Mouse (Mus musculus) limb, embryonic 12.5 days (tissue): ENCODE data around the gene Cnga2. TPM values are rescaled to one million over a fixed set of nuclear protein-coding genes. Genes with fewer than 3 reads are reported as not detected.
"Not testable (repeated sequence)": the region's sequence is repeated elsewhere in the genome, so short reads cannot be mapped to it uniquely, and the experiment has no call there.

Source experiments
- ATAC-seq: fragments of 200-750 bp; cut with Nextera tagmentation; 2 replicates; pipeline ENCODE4 v1.8.0; 2017; ENCODE audit warnings: low read depth, moderate TSS enrichment; ENCODE audit not compliant: insufficient number of reproducible peaks, insufficient read depth, low FRiP score, low TSS enrichment
- H3K27ac ChIP-seq: fragments of 300-500 bp; sonication (generic); 2 replicates; pipeline ENCODE4 v1.5.1; 2016; ENCODE audit warnings: mild to moderate bottlenecking, moderate library complexity
- H3K27me3 ChIP-seq: fragments of 300-500 bp; sonication (generic); 2 replicates; pipeline ENCODE4 v1.6.1; 2016; ENCODE audit warnings: mild to moderate bottlenecking, moderate library complexity
- H3K36me3 ChIP-seq: fragments of 300-500 bp; sonication (generic); 2 replicates; pipeline ENCODE4 v1.6.1; 2016; ENCODE audit warnings: mild to moderate bottlenecking, moderate library complexity
- H3K4me1 ChIP-seq: fragments of 300-500 bp; sonication (generic); replicated peaks from 2 replicates; pipeline ENCODE4 v1.6.1; 2016
- H3K4me2 ChIP-seq: fragments of 300-500 bp; sonication (generic); 2 replicates; pipeline ENCODE4 v1.6.1; 2016; ENCODE audit warnings: mild to moderate bottlenecking, moderate library complexity
- H3K4me3 ChIP-seq: fragments of 300-500 bp; sonication (generic); replicated peaks from 2 replicates; pipeline ENCODE4 v1.5.1; 2016; ENCODE audit warnings: mild to moderate bottlenecking
- H3K9ac ChIP-seq: fragments of 300-500 bp; sonication (generic); replicated peaks from 2 replicates; pipeline ENCODE4 v1.6.1; 2016; ENCODE audit warnings: mild to moderate bottlenecking, moderate library complexity
- H3K9me3 ChIP-seq: fragments of 300-500 bp; sonication (generic); 2 replicates; pipeline ENCODE4 v1.6.1; 2016; ENCODE audit warnings: mild to moderate bottlenecking, moderate library complexity
- WGBS: fragments of 180-500 bp; shearing (Covaris S2); methylation state at CpG from one replicate; pipeline ENCODE4 v1.1.7; 2016; 5-methylcytosine and 5-hydroxymethylcytosine counted together
- polyA plus RNA-seq: library from polyadenylated mRNA; unstranded; fragments of >200 nt; fragmentation: Nextera tagmentation; extraction: Ambion mirVana; gene quantifications from 2 replicates; pipeline ENCODE4 v1.2.1, GENCODE M21; 2016

Gene Cnga2
- 0.28 and 0.40 TPM in 2 replicates for polyA plus RNA-seq

GRCm38 (mm10) chrX:71991549-71991948 is at the start of gene Cnga2:
Cnga2 (plus strand) TSS chrX:71991849.
- no peak within 1 kb of the TSS for H3K27ac ChIP-seq
- whole genome bisulfite sequencing = 75% methylated on average over 3 of the region's 3 CpGs
- no peaks in the 10 kb centered on the region for H3K4me1 ChIP-seq
- H3K27me3 ChIP-seq = peaks cover 12% of the 10 kb centered on the region; the same call in 1 of the 2 replicates
- no peaks in the 10 kb centered on the region for H3K36me3 ChIP-seq
- no peak within 1 kb of the TSS for H3K9ac ChIP-seq
- H3K9me3 ChIP-seq = no peaks in the 10 kb centered on the region
- no peak within 1 kb of the TSS for H3K4me3 ChIP-seq
- no peak for ATAC-seq
- no peak within 1 kb of the TSS for H3K4me2 ChIP-seq

- Histone ChIP-seq H3K9ac (no peak overlapping the region), H3K4me1 (no peaks in the 10 kb centered on the region), H3K4me2 (no peak overlapping the region), H3K36me3 (no peaks in the 10 kb centered on the region), H3K4me3 (no peak overlapping the region), H3K9me3 (no peaks in the 10 kb centered on the region), H3K27me3 (peaks cover 11% of the 10 kb centered on the region), H3K27ac (no peak overlapping the region)
- WGBS = 21% methylated on average over 3 of the region's 3 CpGs
- no peak for ATAC-seq
Measured at GRCm38 (mm10) chrX:71946631-71947030, 45.0 kb upstream of the Cnga2 start.

GRCm38 (mm10) chrX:71958366-71958765 is 33.3 kb upstream of the Cnga2 start:
- no peaks in the 10 kb centered on the region for H3K36me3 ChIP-seq
- no peak overlapping the region for H3K4me3 ChIP-seq
- H3K9ac ChIP-seq = no peak overlapping the region
- peaks cover 30% of the 10 kb centered on the region for H3K27me3 ChIP-seq
- ATAC-seq = no peak
- H3K27ac ChIP-seq = no peak overlapping the region
- H3K4me2 ChIP-seq = no peak overlapping the region
- H3K9me3 ChIP-seq = no peaks in the 10 kb centered on the region
- no peaks in the 10 kb centered on the region for H3K4me1 ChIP-seq

- ATAC-seq = peak; percentile 94
- H3K9me3 ChIP-seq = no peaks in the 10 kb centered on the region
- peak within 1 kb of the TSS; percentile 50 for H3K4me3 ChIP-seq
- peaks cover 27% of the 10 kb centered on the region for H3K27me3 ChIP-seq
- 0 out of 2 replicates have a peak within 1 kb of the TSS, but pooled peaks have one; percentile 7 for H3K27ac ChIP-seq
- H3K4me1 ChIP-seq = no peaks in the 10 kb centered on the region
- 24% methylated on average over 54 of the region's 72 CpGs for WGBS
- peak within 1 kb of the TSS; percentile 60 for H3K4me2 ChIP-seq
- H3K9ac ChIP-seq = peak within 1 kb of the TSS; percentile 61
- H3K36me3 ChIP-seq = no peaks in the 10 kb centered on the region; the same call in 1 of the 2 replicates
Measured at GRCm38 (mm10) chrX:71962073-71963051, 29.3 kb upstream of the Cnga2 start, which contains the start of gene Prrg3. Prrg3 (plus strand) TSS chrX:71962624.

- no peak for ATAC-seq
- peak overlapping the region; percentile 60 for H3K4me2 ChIP-seq
- H3K27ac ChIP-seq = 0 out of 2 replicates have a peak overlapping the region, but pooled peaks have one; percentile 7
- H3K4me3 ChIP-seq = peak overlapping the region; percentile 50
- WGBS = 31% methylated on average over 9 of the region's 9 CpGs
- H3K9ac ChIP-seq = peak overlapping the region; percentile 61
- H3K36me3 ChIP-seq = no peaks in the 10 kb centered on the region; the same call in 1 of the 2 replicates
- H3K27me3 ChIP-seq = peaks cover 27% of the 10 kb centered on the region
- no peaks in the 10 kb centered on the region for H3K9me3 ChIP-seq
- H3K4me1 ChIP-seq = no peaks in the 10 kb centered on the region
Measured at GRCm38 (mm10) chrX:71963275-71963912, 28.3 kb upstream of the Cnga2 start.

GRCm38 (mm10) chrX:71968216-71968615 is 23.4 kb upstream of the Cnga2 start:
- Histone ChIP-seq H3K27me3 (peaks cover 3% of the 10 kb centered on the region; the same call in 1 of the 2 replicates), H3K36me3 (no peaks in the 10 kb centered on the region; the same call in 1 of the 2 replicates), H3K9me3 (no peaks in the 10 kb centered on the region), H3K27ac (no peak overlapping the region), H3K4me3 (no peak overlapping the region), H3K9ac (no peak overlapping the region), H3K4me2 (no peak overlapping the region), H3K4me1 (no peaks in the 10 kb centered on the region)
- no peak for ATAC-seq
- WGBS = 79% methylated on average over 1 of the region's 1 CpGs

- no peaks in the 10 kb centered on the region for H3K4me1 ChIP-seq
- no peak overlapping the region for H3K4me2 ChIP-seq
- H3K36me3 ChIP-seq = no peaks in the 10 kb centered on the region; the same call in 1 of the 2 replicates
- H3K27ac ChIP-seq = no peak overlapping the region
- H3K4me3 ChIP-seq = no peak overlapping the region
- ATAC-seq = no peak
- H3K9ac ChIP-seq = no peak overlapping the region
- WGBS = 77% methylated on average over 6 of the region's 6 CpGs
- no peaks in the 10 kb centered on the region for H3K9me3 ChIP-seq
- H3K27me3 ChIP-seq = peaks cover 3% of the 10 kb centered on the region; the same call in 1 of the 2 replicates
Measured at GRCm38 (mm10) chrX:71968816-71969215, 22.8 kb upstream of the Cnga2 start.

- WGBS = 80% methylated on average over 5 of the region's 5 CpGs
Measured at GRCm38 (mm10) chrX:71971325-71971724, 20.3 kb upstream of the Cnga2 start.

GRCm38 (mm10) chrX:71972686-71973085 is 19.0 kb upstream of the Cnga2 start, which contains the start of gene Fate1:
Fate1 (plus strand) TSS chrX:71972986.
- Histone ChIP-seq H3K9me3 (no peaks in the 10 kb centered on the region), H3K27ac (no peak within 1 kb of the TSS), H3K4me3 (no peak within 1 kb of the TSS), H3K27me3 (peaks cover 8% of the 10 kb centered on the region; the same call in 1 of the 2 replicates), H3K9ac (no peak within 1 kb of the TSS), H3K36me3 (no peaks in the 10 kb centered on the region), H3K4me1 (no peaks in the 10 kb centered on the region), H3K4me2 (no peak within 1 kb of the TSS)
- 60% methylated on average over 2 of the region's 2 CpGs for WGBS
- no peak for ATAC-seq

More at GRCm38 (mm10) chrX:71971325-71971724, 20.3 kb upstream of the Cnga2 start:
- H3K27ac ChIP-seq = no peak overlapping the region
- H3K4me2 ChIP-seq = no peak overlapping the region
- H3K36me3 ChIP-seq = no peaks in the 10 kb centered on the region; the same call in 1 of the 2 replicates
- no peaks in the 10 kb centered on the region for H3K4me1 ChIP-seq
- no peaks in the 10 kb centered on the region for H3K9me3 ChIP-seq
- ATAC-seq = no peak
- H3K9ac ChIP-seq = no peak overlapping the region
- peaks cover 8% of the 10 kb centered on the region; the same call in 1 of the 2 replicates for H3K27me3 ChIP-seq
- H3K4me3 ChIP-seq = no peak overlapping the region

- H3K4me2 ChIP-seq, H3K9ac ChIP-seq, H3K9me3 ChIP-seq, H3K27me3 ChIP-seq, H3K36me3 ChIP-seq, H3K4me3 ChIP-seq, H3K27ac ChIP-seq, H3K4me1 ChIP-seq, ATAC-seq: not testable (repeated sequence)
Measured at GRCm38 (mm10) chrX:71977681-71978080, 14.0 kb upstream of the Cnga2 start.

GRCm38 (mm10) chrX:71980443-71980842 is 11.2 kb upstream of the Cnga2 start:
- Histone ChIP-seq H3K4me2 (no peak overlapping the region), H3K4me3 (no peak overlapping the region), H3K36me3 (no peaks in the 10 kb centered on the region), H3K4me1 (no peaks in the 10 kb centered on the region), H3K9me3 (no peaks in the 10 kb centered on the region), H3K27ac (no peak overlapping the region), H3K27me3 (no peaks in the 10 kb centered on the region; the same call in 1 of the 2 replicates), H3K9ac (no peak overlapping the region)
- ATAC-seq = no peak
- WGBS = 80% methylated on average over 3 of the region's 3 CpGs
